Mouse (Mus musculus): ENCODE results near the gene Fam49a. TPM values are rescaled to one million over a fixed set of nuclear protein-coding genes. Genes with fewer than 3 reads are reported as not detected.

Fam49a gene
- total RNA-seq, 1 experiment from 2014 or later: 16.5 TPM

DNA sequence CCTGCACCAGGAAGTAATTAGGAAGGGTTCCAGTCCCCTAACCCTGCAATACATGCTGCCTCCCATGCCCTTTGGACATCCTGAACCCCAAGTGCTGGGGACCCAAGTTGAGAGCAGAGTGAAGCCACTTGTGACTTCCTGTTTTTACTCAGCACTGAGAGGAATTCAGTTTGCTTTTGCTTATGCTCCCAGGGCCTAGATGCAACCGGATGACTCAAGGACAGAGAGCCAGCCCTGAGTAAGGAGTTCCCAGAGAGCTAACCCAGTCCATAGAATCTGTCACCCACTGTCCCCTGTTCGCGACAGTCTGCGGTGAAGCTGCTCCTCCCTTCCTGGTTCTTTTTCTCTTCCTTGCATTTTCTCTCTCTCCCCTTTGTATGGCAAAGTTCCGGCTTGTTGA, 2.2 kb downstream of the Fam49a start:
- ATAC-seq (replicated peaks; ENCODE audit: low read depth, poor library complexity, severe bottlenecking): peak; percentile 67

DNA sequence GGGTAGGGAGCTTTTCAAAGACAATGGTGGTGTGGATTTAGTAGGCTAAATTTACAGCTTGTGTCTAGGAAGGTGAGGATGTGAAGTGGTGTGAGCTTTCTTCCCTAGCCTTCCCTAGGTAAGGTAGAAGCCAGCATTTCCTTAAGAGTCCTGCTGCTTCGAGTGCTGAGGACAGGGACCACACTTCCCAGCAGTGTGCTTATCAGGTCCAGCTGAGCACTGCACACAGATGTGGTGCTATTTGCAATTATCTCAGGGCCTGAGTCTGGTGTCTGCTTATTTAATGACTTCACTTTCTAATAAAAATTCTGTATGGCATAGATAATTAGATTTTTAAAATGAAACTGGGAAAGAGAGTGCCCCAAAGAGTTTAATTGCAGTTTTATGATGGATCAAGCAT, 4.6 kb downstream of the Fam49a start:
- no peak for ATAC-seq (replicated peaks; ENCODE audit: low read depth, poor library complexity, severe bottlenecking)

DNA sequence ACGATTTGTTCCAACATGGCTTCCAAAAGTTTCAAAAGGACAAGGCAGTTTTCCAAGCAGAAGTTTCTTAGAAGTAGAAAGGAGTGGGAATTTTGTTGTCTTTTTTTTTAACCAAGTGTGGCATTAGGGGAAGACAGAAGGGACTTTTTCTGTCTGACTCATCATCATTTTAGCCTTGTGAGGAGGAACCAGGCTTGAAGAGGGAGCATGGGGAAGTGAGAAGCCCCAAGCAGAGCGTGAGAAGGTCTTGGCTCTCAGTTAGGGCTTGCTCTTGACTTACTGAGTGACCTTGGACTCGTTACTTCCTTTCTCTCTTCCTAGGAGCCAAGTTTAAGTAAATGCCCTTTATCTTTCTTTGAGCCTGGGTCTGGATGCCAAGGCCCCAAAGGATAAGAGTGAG, 8.6 kb downstream of the Fam49a start:
- ATAC-seq (replicated peaks; ENCODE audit: low read depth, poor library complexity, severe bottlenecking): peak; percentile 71

DNA sequence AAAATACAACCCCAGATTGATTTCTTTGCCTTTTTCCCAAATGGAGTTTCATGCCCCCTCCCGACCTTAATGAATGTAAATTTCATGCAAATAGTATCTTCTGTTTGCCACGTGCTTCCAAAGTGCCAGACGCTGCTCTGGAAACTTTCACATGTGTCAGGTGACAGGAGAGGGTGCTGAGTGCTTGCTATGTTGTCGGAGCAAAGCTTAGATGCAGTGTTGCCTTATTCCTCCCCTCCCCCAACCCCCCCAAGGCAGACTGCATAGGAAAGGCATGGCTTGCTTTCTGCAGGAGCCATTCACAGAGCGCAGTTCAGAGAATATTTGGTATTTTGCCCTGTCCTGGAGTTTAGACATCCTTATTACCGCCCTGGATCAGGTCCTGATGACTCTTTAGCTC, 12.2 kb downstream of the Fam49a start:
- no peak for ATAC-seq (replicated peaks; ENCODE audit: low read depth, poor library complexity, severe bottlenecking)

DNA sequence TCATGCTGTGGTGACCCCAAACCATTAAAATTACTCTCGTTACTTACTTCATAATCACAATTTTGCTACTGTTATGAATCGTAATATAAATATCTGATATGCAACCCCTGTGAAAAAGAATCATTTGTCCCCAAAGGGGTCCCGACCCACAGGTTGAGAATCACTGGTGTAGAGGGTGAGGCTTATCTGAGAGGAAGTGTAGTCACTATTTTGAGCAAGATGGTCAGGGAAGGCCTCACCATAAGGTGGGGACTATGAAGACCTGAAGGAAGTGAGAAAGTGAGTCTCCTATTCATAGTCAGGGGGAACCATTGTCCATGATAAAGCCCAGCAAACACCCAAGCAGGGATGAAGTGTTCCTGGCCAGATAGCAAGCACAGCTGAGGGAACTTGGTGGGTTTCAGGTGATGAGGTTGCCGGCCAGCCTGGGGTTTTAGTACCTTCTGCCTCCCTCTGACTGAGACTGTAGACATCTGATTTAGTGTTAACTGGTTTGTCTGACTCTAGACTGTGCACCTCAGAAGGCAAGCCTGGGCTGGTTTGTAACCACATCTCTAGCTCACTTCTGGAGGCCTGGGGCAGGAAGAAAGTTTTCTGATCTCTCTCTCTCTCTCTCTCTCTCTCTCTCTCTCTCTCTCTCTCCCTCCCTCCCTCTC, 13.3 kb downstream of the Fam49a start:
- 0 out of 2 replicates have a peak, but pooled peaks have one; percentile 36 for ATAC-seq (replicated peaks; ENCODE audit: low read depth, poor library complexity, severe bottlenecking)

DNA sequence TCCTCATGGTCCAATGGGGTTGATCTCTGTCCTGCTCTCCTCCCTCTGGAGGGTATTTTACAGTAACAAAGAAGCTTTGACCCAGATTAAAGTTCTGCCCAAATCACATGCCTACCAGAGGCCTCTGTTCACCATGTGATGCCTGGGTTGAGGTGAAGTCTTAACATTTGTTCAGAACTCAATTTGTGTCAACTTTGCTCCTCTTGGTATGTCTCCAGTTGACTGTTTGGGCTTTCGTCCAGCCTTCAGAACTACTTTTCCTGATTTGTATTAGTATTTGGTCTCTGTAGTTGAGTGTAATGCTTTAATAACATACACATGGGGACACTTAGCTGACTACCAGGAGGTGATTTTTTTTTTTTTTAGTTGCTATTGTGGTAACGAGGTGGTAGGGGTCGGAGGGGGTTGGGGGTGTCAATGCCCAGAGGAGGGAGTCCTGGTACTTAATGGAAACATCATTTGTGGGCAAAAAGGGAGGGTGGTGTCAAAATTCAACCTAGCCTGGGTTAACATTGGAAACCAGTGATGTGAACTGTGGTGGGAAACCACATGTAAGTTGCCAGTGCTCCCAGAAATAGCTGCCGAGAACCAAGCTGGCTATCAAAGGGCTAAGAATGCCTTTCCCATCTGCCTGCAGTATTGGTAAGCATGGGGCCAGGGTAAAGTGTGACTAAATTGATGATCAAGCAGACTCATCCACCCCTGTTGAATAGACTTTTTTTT, 16.0 kb downstream of the Fam49a start:
- no peak for ATAC-seq (replicated peaks; ENCODE audit: low read depth, poor library complexity, severe bottlenecking)

DNA sequence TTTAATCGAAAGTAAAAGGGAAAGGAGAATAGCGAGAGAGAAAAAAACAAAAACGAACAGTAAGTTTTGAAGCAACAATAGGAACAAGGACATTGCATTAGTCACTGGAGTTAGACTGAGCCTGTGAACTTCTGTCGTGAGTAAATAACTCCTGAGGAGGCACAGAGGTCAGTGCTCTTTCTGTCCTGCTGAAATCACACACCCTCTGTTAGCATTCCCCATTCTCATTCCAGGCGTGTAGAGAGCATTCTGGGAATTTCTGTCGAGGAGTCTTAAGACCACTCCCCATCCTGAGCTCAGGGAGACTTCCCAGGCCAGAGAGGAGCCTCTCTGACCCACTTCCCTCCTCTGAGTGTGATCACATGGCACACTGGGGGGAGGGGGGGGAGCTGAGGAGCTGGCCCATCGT, 16.5 kb downstream of the Fam49a start:
- ATAC-seq (replicated peaks; ENCODE audit: low read depth, poor library complexity, severe bottlenecking): no peak

DNA sequence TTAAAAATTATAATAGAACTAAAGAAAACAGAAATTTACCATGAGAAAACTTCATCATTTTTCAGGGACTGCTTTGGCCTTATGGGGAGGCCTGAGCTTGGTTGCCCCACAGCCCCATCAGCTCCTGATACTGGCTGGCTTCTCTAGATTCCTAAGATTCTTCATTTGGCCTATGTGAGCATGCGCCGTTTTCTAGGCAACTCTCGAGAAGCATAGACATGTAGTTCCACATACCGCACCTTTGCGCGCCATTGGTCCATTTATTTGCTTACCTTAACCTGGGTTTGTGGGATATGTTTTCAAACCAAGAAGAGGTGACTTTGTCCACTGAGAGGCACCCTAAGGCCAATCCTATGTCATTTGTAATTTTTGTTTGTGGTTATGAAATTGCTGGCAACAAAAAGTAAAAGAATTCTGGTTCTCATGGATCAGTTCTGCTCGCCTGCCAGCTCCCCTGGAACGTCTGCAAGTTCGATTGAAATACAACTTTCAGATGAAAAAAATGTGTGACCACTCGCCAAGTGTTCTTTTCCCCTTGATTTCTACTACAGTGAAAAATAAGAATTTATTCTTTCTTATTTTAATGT, 21.9 kb downstream of the Fam49a start:
- no peak for ATAC-seq (replicated peaks; ENCODE audit: low read depth, poor library complexity, severe bottlenecking)

DNA sequence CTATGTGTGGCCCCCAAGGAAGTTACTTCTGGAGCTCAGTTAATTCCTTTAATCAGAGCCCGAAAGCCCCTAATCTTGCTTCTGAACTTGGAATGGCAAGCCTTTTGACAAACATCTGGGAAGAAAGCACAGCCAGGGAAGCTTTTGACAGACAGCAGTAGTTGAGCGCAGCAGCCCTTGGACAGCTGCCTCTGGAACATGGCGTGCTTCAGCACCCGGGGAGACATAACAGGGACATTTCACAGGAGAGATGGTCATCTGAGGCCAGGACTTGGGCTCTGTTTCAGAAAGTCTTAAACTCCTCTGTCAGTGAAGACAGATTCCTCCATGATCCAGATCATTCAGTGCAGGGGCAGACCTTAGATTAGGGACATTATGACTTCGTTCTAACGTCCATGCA, 22.6 kb downstream of the Fam49a start:
- ATAC-seq (replicated peaks; ENCODE audit: low read depth, poor library complexity, severe bottlenecking): no peak

DNA sequence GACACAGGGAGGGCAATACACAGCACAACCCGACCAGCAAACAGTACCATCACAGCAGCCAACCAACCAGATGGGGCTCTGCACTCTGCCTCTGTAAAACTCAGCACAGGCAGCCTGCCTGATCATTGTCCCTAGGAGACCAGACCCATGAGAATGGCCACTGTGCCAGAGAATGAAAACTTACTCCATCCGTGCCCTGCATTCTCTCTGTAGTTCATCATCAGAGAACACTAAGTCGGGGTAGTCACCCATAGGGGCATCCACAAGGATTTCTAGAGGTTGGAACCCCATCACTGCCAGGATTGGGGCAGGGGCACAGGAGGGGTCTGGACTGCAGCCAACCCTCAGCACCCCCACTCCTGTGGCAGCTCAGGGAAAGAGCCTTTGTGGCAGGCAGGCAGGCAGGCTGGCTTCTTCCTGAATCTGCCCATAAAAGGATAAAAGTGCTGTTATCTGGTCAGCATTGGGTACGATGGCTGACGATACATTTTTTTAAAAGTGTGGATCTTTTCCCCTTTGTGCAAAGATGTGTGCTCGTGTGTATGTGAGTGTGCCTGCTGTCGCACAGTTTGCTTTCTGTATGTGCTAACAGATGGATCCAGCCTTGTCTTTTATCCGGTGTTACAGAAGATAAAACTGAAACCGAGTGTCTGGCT, 25.3 kb downstream of the Fam49a start:
- ATAC-seq (replicated peaks; ENCODE audit: low read depth, poor library complexity, severe bottlenecking): peak; percentile 65

DNA sequence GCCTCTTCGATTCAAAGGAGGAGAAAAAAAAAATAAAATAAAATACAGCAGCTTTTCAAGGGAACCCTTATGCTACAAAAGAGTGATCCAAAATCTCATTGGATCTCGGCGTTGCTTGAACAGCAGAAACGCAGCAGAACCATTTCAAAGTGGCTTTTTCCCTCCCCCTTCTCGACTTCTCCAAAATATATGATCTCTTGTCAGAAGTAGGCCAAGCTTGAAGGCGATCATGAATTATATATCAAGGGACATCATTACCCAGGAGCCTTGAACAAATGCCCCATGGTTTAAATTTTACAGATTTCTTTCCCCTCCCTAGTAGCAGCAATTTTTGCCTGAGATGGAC, 25.8 kb downstream of the Fam49a start:
- no peak for ATAC-seq (replicated peaks; ENCODE audit: low read depth, poor library complexity, severe bottlenecking)

DNA sequence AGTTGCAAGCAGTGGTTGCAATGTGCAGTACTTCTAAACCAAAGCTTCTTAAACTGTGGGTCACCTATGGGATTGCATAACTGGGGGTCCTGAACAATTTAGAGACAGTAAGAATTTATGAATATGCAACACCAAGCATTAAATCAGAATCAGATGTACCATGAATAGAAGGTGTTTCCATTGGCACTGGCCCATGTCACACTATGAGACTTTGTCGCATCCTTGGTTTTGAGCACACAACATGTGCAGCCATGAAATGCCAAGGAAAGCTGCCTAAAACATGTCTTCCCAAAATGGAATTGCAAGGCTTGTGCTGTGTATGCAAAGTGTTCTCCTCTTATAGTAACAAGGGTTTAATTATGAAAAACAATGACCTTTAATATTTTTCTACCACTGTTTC, 26.6 kb downstream of the Fam49a start:
- no peak for ATAC-seq (replicated peaks; ENCODE audit: low read depth, poor library complexity, severe bottlenecking)

DNA sequence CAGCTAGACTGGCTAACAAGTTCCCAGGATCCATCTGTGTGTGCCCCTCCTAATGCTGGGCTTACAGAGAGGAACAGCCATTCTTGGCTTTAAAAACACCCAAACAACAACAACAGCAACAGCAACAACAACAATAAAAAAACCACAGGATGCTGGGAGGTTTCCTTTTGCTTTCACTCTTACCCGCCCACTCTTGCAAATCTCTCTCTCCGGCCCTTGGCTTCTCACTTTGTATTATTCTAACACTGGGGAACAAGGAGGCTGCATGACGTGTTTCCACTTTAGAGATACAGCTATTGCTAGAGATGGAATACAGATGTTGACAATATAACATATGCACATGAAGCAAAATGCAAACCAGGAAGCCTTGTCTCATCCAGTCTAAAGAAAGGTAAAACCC, 27.7 kb downstream of the Fam49a start:
- ATAC-seq (replicated peaks; ENCODE audit: low read depth, poor library complexity, severe bottlenecking): no peak

DNA sequence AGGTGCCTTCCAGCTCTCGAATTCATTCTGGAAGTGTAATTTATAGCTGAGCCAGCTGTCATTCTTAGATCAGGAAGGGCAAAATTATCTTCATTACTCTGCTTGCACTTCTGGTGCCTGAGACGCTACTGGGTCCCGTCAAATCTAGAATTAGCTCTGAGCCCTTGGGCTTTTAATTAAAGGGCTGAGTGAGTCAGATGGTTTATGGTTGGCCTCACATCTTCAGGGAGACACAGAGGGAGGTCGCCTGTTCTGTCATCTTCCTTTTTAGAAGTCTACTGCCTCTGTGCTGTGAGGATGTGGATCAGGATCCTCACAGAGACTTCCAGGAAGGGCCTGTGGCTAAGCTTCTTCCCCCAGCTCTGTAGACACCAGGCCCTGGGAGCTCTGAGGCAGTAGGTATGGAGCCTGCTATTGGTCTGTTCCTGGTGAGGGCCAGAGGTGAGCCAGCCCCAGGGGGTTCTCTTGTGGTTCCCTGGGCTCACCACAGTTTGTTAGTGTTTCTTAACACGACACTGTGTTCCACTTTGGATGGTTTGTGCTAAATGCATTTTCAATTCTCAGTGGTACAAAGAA, 30.2 kb downstream of the Fam49a start:
- ATAC-seq (replicated peaks; ENCODE audit: low read depth, poor library complexity, severe bottlenecking): peak; percentile 34

DNA sequence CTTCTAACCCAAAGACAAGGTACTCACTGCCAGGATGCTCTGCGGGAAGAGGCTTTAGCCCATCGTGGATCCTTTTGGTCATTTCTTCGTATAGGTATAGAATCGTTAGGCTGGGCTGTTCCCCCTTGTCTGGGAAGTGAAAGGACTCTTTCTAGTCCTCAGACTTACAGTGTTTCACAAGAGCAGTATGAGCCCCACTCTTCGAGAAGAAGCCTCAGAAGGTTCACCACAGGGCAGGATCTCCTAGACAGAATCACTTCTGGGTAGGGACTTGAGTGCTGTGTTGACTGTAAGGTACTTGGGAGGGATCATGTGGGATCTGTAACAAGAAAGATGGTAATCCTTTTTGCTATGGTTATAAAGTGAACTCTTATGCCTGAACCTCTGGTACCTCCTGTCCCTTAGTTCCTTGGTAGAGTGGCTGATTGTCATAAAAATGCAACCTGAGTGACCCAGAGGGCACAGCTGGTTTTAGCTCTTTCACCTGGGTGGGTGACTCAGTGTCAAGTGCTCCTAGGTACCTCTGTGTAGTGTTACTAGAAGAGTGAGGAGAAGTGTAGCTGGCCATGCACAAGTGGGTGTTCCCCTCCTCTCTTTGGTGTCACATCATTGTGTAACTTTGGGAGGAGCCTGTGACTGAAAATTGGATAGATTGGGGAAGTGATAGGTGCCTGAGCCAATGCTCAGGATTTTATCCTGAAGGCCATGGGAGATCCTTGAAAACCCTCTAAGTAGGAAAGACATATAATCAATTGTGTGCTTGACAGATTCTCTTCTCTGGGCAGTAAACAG, 32.6 kb downstream of the Fam49a start:
- peak; percentile 62 for ATAC-seq (replicated peaks; ENCODE audit: low read depth, poor library complexity, severe bottlenecking)

DNA sequence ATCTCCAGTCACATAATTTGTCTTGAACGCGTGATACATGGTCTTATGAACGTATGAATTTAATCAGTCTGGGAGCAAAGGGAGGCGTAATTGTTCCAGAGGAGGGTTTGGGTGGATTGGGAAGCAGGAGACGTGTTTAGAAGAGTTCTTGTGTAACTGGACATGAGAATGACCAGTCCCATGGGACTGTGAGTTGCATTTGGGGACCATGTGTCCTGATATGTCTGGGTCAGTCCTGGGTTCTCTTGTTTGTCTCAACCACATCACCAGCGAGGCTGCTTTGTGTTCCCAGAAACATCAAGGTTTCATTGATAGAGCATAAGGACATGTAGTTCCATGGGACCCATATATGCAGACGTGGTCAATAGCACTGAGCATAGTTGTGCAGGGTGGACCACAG, 36.5 kb downstream of the Fam49a start:
- ATAC-seq (replicated peaks; ENCODE audit: low read depth, poor library complexity, severe bottlenecking): no peak

DNA sequence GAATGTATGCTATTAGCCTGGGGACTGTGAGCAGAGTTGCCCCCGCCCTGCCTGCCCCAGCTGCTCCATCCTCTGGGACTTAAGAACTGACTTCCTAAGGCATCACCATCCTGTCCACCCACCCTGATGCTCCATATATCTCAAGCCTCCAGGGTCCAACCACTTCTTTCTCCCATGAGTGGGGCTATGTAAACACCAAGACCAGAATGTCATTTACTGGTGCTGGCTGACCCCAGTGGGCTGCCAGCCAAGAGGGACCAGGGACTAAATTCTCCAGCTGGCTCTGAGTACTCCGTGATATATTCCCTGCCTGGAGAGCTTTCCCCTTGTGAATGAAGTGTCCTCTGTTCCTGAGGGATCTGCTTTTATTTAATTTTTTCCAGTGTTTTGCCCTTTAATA, 37.4 kb downstream of the Fam49a start:
- ATAC-seq (replicated peaks; ENCODE audit: low read depth, poor library complexity, severe bottlenecking): no peak

DNA sequence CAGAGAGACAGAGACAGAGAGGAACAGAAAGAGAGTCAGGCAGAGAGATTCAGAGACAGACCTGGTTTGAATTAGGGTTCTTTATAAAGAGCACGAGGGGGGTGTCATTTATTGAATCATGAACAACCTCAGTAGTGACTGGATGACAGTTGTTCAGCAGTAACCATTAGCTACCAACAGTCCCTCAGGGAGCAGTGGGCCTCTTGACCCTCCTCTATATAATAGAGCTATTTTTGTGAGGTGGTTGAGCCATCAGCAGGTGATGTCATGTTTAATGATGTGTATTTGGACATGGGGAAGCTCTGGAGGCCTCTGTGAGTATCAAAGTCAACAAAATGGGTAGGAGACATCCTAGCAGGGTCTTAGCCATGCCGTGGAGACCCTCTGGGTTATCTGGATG, 39.2 kb downstream of the Fam49a start:
- no peak for ATAC-seq (replicated peaks; ENCODE audit: low read depth, poor library complexity, severe bottlenecking)

DNA sequence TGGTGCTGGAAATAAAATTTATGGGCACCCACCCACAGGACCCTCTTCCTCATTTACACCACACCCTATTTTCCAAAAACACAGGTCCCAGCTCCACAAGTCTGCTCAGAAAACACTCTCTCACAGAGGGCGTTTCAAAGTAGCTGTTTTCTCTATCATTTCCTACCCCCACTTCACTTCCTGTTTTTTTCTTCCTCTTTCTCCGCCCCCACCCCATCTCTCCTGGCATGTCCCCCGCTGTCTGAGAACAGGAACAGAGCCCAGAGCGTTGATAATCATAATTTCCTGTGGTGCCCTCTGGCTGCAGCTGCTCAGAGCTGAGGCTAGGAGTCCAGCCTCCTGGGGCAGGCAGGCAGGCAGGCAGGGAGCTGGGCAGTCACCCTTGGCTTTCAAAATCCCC, 39.9 kb downstream of the Fam49a start:
- ATAC-seq (replicated peaks; ENCODE audit: low read depth, poor library complexity, severe bottlenecking): peak; percentile 94

DNA sequence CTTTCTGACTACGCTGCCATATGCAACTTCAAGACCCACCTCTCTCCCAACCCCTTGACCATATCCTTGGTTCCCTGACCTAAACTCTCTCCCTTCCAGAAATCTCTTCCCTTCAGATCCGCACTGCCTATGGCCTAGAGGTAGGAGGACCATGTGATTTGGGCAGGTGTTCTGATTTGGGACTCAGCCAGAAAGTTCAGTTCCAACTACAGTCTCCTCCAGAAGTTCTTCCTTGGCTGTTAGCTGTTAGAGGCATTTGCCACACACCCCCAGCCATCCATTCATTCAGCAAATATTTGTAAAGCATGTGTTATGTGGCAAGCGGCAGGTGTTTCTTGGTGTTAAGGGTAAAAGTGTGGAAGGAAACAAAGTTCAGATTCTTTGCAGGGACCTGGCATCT, 44.3 kb downstream of the Fam49a start:
- ATAC-seq (replicated peaks; ENCODE audit: low read depth, poor library complexity, severe bottlenecking): no peak

All from common myeloid progenitor, adult 5-6 weeks (primary cell).